Mouse (Mus musculus) forebrain, embryonic 15.5 days (tissue): ENCODE results near the gene Dnah5. TPM values are rescaled to one million over a fixed set of nuclear protein-coding genes. Genes with fewer than 3 reads are reported as not detected.
A peak's percentile ranks its signal among the peaks of the same experiment; 100 is the strongest.
"Not testable (repeated sequence)": the region's sequence is repeated elsewhere in the genome, so short reads cannot be mapped to it uniquely, and the experiment has no call there.

Source experiments
- ATAC-seq: fragments of 200-750 bp; cut with Nextera tagmentation; replicated peaks from 2 replicates; pipeline ENCODE4 v1.8.0; 2017; ENCODE audit warnings: mild to moderate bottlenecking, moderate TSS enrichment, moderate library complexity
- H3K27ac ChIP-seq: fragments of 300-500 bp; sonication (generic); replicated peaks from 2 replicates; pipeline ENCODE4 v1.5.1; 2015; ENCODE audit warnings: mild to moderate bottlenecking, inconsistent platforms
- H3K27me3 ChIP-seq: fragments of 300-500 bp; sonication (generic); 2 replicates; pipeline ENCODE4 v1.6.1; 2015; ENCODE audit warnings: inconsistent platforms
- H3K36me3 ChIP-seq: fragments of 300-500 bp; sonication (generic); 2 replicates; pipeline ENCODE4 v1.6.1; 2015; ENCODE audit warnings: mild to moderate bottlenecking, inconsistent platforms
- H3K4me1 ChIP-seq: fragments of 300-500 bp; sonication (generic); 2 replicates; pipeline ENCODE4 v1.6.1; 2015; ENCODE audit warnings: inconsistent platforms
- H3K4me2 ChIP-seq: fragments of 300-500 bp; sonication (generic); replicated peaks from 2 replicates; pipeline ENCODE4 v1.6.1; 2015; ENCODE audit warnings: mild to moderate bottlenecking, inconsistent platforms
- H3K4me3 ChIP-seq: fragments of 300-500 bp; sonication (generic); 2 replicates; pipeline ENCODE4 v1.5.1; 2015; ENCODE audit warnings: mild to moderate bottlenecking, inconsistent platforms
- H3K9ac ChIP-seq: fragments of 300-500 bp; sonication (generic); replicated peaks from 2 replicates; pipeline ENCODE4 v1.6.1; 2015; ENCODE audit warnings: mild to moderate bottlenecking, inconsistent platforms
- H3K9me3 ChIP-seq: fragments of 300-500 bp; sonication (generic); 2 replicates; pipeline ENCODE4 v1.6.1; 2016; ENCODE audit warnings: inconsistent platforms
- WGBS: fragments of 180-500 bp; shearing (Covaris S2); methylation state at CpG from one replicate; pipeline ENCODE4 v1.1.7; 2015; ENCODE audit warnings: mixed read lengths; 5-methylcytosine and 5-hydroxymethylcytosine counted together
- polyA plus RNA-seq: library from polyadenylated mRNA; unstranded; fragments of >200 nt; fragmentation: Nextera tagmentation; extraction: Ambion mirVana; gene quantifications from 2 replicates; pipeline ENCODE4 v1.2.1, GENCODE M21; 2015

Dnah5 gene
- polyA plus RNA-seq, 1 experiment from 2014 or later, result 0.20 TPM

DNA sequence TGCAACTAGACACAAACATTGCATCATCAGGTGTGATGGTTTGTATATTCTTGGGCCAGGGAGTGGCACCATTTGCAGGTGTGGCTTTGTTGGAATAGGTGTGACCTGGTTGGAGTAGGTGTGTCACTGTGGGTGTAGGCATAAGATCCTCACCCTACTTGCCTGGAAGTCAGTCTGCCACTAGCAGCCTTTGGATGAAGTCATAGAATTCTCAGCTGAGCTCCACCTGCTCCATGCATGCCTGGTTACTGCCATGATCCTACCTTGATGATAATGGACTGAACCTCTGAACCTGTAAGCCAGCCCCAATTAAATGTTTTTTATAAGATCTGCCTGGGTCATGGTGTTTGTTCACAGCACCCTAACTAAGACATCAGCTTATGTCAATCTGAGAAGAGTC, 190.2 kb downstream of the Dnah5 start:
- not testable (repeated sequence) for ATAC-seq, H3K27me3 ChIP-seq, H3K4me2 ChIP-seq

DNA sequence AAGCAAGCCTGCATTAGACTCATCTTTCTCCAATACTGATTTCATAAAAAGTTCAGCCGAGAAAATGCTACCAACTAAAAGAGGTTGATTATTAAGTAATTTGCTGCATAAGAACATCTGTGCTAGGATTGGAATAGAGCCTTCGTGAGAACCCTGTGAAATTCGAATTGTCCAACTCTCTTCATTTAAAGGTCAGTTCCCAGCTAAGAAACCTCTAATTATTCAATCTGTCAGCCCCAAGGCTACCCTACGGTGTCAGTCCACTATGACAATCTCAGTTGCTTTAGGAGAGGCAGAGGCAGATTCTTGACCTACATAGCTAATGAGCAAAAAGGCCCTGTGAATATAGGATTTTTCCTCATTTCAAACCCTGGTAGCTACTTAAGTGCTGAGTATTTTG, 191.9 kb downstream of the Dnah5 start:
- ATAC-seq, result no peak
- no peaks in the 10 kb centered on the region for H3K36me3 ChIP-seq
- no peak overlapping the region for H3K4me3 ChIP-seq
- no peak overlapping the region for H3K4me2 ChIP-seq
- no peak overlapping the region for H3K27ac ChIP-seq
- no peaks in the 10 kb centered on the region for H3K9me3 ChIP-seq
- no peaks in the 10 kb centered on the region for H3K27me3 ChIP-seq
- WGBS, result 77% methylated on average over 4 of the region's 4 CpGs
- peaks cover 10% of the 10 kb centered on the region; the same call in 1 of the 2 replicates for H3K4me1 ChIP-seq
- H3K9ac ChIP-seq, result no peak overlapping the region

More for the DNA sequence above, 190.2 kb downstream of the Dnah5 start:
- not testable (repeated sequence) for H3K27ac ChIP-seq, H3K9me3 ChIP-seq, H3K4me1 ChIP-seq, H3K36me3 ChIP-seq, H3K4me3 ChIP-seq, H3K9ac ChIP-seq

- H3K4me1 ChIP-seq, result peaks cover 10% of the 10 kb centered on the region; the same call in 1 of the 2 replicates
- no peaks in the 10 kb centered on the region for H3K9me3 ChIP-seq
- peak; percentile 38; the same call in 1 of the 2 replicates for ATAC-seq
- H3K4me2 ChIP-seq, result no peak overlapping the region
- no peaks in the 10 kb centered on the region for H3K36me3 ChIP-seq
- no peak overlapping the region for H3K9ac ChIP-seq
- H3K27me3 ChIP-seq, result no peaks in the 10 kb centered on the region
- H3K27ac ChIP-seq, result no peak overlapping the region
- WGBS, result 67% methylated on average over 1 of the region's 1 CpGs
- H3K4me3 ChIP-seq, result no peak overlapping the region
Observed at GRCm38 (mm10) chr15:28398472-28398871, 194.9 kb downstream of the Dnah5 start.

DNA sequence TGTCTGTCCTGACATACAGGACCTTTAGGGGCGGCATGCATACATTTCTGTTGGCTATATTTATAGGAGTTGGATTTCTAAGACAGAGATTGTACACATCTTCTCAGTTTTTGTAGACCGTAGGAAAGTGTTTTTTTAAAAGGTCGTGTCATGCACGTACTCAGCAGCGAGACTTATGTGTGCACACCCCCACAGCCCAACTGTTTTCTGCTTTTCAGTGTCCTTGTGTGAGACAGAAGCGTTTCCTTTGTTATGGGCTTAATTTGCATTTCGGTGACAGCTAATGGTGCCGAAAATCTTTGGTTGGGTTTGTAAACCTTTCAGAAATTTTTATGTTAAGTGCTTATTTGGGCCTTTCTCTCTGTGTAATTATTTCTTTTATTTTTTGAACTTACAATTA, 195.7 kb downstream of the Dnah5 start:
- Histone ChIP-seq H3K9me3 (no peaks in the 10 kb centered on the region), H3K9ac (no peak overlapping the region), H3K36me3 (no peaks in the 10 kb centered on the region), H3K27ac (no peak overlapping the region), H3K4me3 (no peak overlapping the region), H3K4me2 (no peak overlapping the region), H3K27me3 (no peaks in the 10 kb centered on the region), H3K4me1 (peaks cover 10% of the 10 kb centered on the region; the same call in 1 of the 2 replicates)
- WGBS, result 36% methylated on average over 8 of the region's 8 CpGs
- ATAC-seq, result peak; percentile 66; the same call in 1 of the 2 replicates

GRCm38 (mm10) chr15:28404630-28405029, 201.1 kb downstream of the Dnah5 start:
- no peaks in the 10 kb centered on the region for H3K36me3 ChIP-seq
- WGBS, result 82% methylated on average over 3 of the region's 3 CpGs
- no peaks in the 10 kb centered on the region for H3K9me3 ChIP-seq
- H3K4me2 ChIP-seq, result no peak overlapping the region
- H3K27ac ChIP-seq, result no peak overlapping the region
- no peak for ATAC-seq
- H3K4me1 ChIP-seq, result no peaks in the 10 kb centered on the region
- no peaks in the 10 kb centered on the region for H3K27me3 ChIP-seq
- H3K9ac ChIP-seq, result no peak overlapping the region
- no peak overlapping the region for H3K4me3 ChIP-seq

GRCm38 (mm10) chr15:28405136-28405535, 201.6 kb downstream of the Dnah5 start:
- H3K9me3 ChIP-seq, result no peaks in the 10 kb centered on the region
- no peak overlapping the region for H3K27ac ChIP-seq
- H3K36me3 ChIP-seq, result no peaks in the 10 kb centered on the region
- no peak for ATAC-seq
- WGBS, result 62% methylated on average over 2 of the region's 2 CpGs
- H3K9ac ChIP-seq, result no peak overlapping the region
- no peak overlapping the region for H3K4me3 ChIP-seq
- H3K27me3 ChIP-seq, result no peaks in the 10 kb centered on the region
- no peaks in the 10 kb centered on the region for H3K4me1 ChIP-seq
- H3K4me2 ChIP-seq, result no peak overlapping the region

DNA sequence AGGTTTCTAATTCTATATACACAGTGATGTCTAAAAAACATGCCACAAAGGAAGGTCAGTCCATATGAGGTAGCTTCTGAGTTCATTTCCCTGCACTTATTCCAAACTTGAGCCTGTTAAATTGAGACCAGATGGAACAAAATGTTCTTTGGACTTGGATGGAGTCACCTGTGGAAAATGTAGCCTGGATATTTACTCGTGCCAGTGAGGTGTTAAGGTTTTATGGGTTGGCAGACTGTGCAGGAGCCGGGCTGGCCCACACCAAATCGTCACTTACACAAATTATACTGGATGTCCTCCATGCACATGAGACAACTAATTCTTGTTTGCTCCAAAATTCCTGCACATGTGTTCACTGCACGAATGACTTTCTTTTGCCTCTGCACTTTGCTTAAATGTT, 236.2 kb downstream of the Dnah5 start:
- 86% methylated on average over 4 of the region's 4 CpGs for WGBS
- Histone ChIP-seq H3K9me3 (no peaks in the 10 kb centered on the region), H3K4me3 (no peak overlapping the region), H3K27me3 (no peaks in the 10 kb centered on the region), H3K27ac (no peak overlapping the region), H3K36me3 (no peaks in the 10 kb centered on the region), H3K9ac (no peak overlapping the region), H3K4me1 (no peaks in the 10 kb centered on the region), H3K4me2 (no peak overlapping the region)
- no peak for ATAC-seq

GRCm38 (mm10) chr15:28444494-28444893, 240.9 kb downstream of the Dnah5 start:
- Histone ChIP-seq H3K4me2 (no peak overlapping the region), H3K9ac (no peak overlapping the region), H3K4me1 (no peaks in the 10 kb centered on the region), H3K4me3 (no peak overlapping the region), H3K36me3 (no peaks in the 10 kb centered on the region), H3K27ac (no peak overlapping the region), H3K27me3 (no peaks in the 10 kb centered on the region), H3K9me3 (no peaks in the 10 kb centered on the region)
- 94% methylated on average over 4 of the region's 4 CpGs for WGBS
- ATAC-seq, result no peak

DNA sequence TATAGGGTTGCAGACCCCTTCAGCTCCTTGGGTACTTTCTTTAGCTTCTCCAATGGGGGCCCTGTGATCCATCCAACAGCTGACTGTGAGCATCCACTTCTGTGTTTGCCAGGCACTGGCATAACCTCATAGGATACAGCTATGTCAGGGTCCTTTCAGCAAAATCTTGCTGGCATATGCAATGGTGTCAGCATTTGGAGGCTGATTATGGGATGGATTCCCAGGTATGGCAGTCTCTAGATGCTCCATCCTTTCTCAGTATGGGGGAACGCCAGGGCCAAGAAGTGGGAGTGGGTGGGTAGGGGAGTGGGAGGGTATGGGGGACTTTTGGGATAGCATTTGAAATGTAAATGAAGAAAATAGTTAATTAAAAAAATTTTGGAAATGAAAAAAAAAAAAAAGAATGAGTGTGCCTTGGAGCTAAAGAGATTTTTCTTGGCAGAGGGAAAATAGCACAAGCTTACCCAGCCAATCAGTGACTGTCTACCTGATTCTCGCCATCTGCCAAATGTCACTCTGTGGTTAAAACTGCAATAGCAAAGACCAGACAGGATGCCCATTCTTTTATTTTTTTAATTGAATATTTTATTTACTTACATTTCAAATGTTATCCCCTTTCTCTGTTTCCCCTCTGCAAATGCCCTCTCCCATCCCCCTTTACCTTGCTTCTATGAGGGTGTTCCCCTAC, 257.7 kb downstream of the Dnah5 start:
- H3K36me3 ChIP-seq, H3K4me3 ChIP-seq, H3K4me1 ChIP-seq, H3K9me3 ChIP-seq, H3K4me2 ChIP-seq, H3K9ac ChIP-seq, H3K27me3 ChIP-seq: not testable (repeated sequence)
- H3K27ac ChIP-seq, result peak overlapping the region; percentile 46; the same call in 1 of the 2 replicates
- WGBS, result 76% methylated on average over 2 of the region's 2 CpGs
- ATAC-seq, result peak; percentile 77; the same call in 1 of the 2 replicates

- Histone ChIP-seq H3K9ac (no peak overlapping the region), H3K9me3 (no peaks in the 10 kb centered on the region), H3K4me3 (no peak overlapping the region), H3K4me2 (no peak overlapping the region), H3K27me3 (no peaks in the 10 kb centered on the region), H3K27ac (peak overlapping the region; percentile 50; the same call in 1 of the 2 replicates), H3K4me1 (no peaks in the 10 kb centered on the region), H3K36me3 (no peaks in the 10 kb centered on the region)
- ATAC-seq, result peak; percentile 88
- WGBS, result 74% methylated on average over 3 of the region's 3 CpGs
Observed at GRCm38 (mm10) chr15:28466591-28467247, 263.2 kb downstream of the Dnah5 start.

DNA sequence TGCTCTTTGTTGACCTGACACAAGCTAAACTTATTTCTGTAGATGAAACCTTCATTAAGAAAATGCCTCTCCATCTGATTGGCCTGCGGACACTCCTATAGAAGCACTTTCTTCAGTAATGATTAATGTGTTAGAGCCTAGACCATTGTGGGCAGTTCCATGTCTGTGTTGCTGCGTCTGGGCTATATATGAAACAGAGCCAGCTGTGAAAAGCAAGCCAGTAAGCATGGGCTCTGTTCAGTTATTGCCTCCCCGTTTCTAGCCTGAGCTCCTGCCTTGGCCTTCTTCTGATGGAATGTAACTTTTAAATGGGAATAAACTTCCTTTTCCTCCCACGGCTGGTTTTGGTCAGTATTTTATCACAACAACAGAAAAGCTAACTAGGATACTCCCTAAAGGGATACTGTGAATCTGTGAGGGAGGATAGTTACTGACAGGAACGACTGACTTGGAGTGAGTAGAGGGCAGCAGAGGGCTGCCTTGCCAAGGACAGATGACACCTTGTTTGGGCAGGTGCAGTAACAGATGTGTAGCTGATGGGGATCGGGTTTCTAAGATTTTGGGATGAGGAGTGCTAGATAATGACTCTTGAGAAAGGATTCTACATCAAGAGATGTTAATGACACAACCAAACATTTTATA, 270.3 kb downstream of the Dnah5 start:
- no peak overlapping the region for H3K9ac ChIP-seq
- no peak overlapping the region for H3K27ac ChIP-seq
- no peak for ATAC-seq
- no peak overlapping the region for H3K4me2 ChIP-seq
- 74% methylated on average over 6 of the region's 6 CpGs for WGBS
- H3K27me3 ChIP-seq, result no peaks in the 10 kb centered on the region
- no peaks in the 10 kb centered on the region for H3K9me3 ChIP-seq
- H3K4me3 ChIP-seq, result no peak overlapping the region
- no peaks in the 10 kb centered on the region for H3K4me1 ChIP-seq
- no peaks in the 10 kb centered on the region for H3K36me3 ChIP-seq

- H3K27ac ChIP-seq, result no peak overlapping the region
- no peak overlapping the region for H3K4me2 ChIP-seq
- H3K9ac ChIP-seq, result no peak overlapping the region
- no peak; the same call in 1 of the 2 replicates for ATAC-seq
- 52% methylated on average over 4 of the region's 4 CpGs for WGBS
- no peaks in the 10 kb centered on the region for H3K27me3 ChIP-seq
- no peaks in the 10 kb centered on the region for H3K4me1 ChIP-seq
- H3K4me3 ChIP-seq, result no peak overlapping the region
- no peaks in the 10 kb centered on the region for H3K9me3 ChIP-seq
- H3K36me3 ChIP-seq, result no peaks in the 10 kb centered on the region
Observed at GRCm38 (mm10) chr15:28502820-28503219, 299.3 kb downstream of the Dnah5 start.
